Mouse (Mus musculus): Measurements from ENCODE around the gene Pou2f1.

- TF ChIP-seq POLR2A (IDR thresholded peaks at IDR 0.05; ENCODE audit: insufficient read depth, low read length) = no peak
- TF ChIP-seq EP300 (IDR thresholded peaks at IDR 0.05; ENCODE audit: insufficient read depth, low read depth, low read length) = no peak
- peak; percentile 15 for TF ChIP-seq CTCF (IDR thresholded peaks at IDR 0.05; ENCODE audit: low read depth, low read length)
Measured at GRCm38 (mm10) chr1:165858356-165858755, 144.1 kb downstream of the Pou2f1 start.
